Mouse (Mus musculus) midbrain, postnatal 0 days (tissue): Measurements from ENCODE around the gene Traf3ip1. TPM values are rescaled to one million over a fixed set of nuclear protein-coding genes. Genes with fewer than 3 reads are reported as not detected.

Experiments
- ATAC-seq: fragments of 200-750 bp; cut with Nextera tagmentation; 2 replicates; pipeline ENCODE4 v1.8.0; 2017; ENCODE audit warnings: moderate number of reproducible peaks, mild to moderate bottlenecking, moderate TSS enrichment, moderate library complexity; ENCODE audit not compliant: low FRiP score
- DNase-seq: peaks from one replicate; pipeline ENCODE4 v3.0.0-alpha.2; 2015; ENCODE audit warnings: low spot score
- H3K27ac ChIP-seq: fragments of 300-500 bp; sonication (generic); 2 replicates; pipeline ENCODE4 v1.5.1; 2014; ENCODE audit warnings: low read depth, mild to moderate bottlenecking, low read length, mixed read lengths
- H3K27me3 ChIP-seq: fragments of 300-500 bp; sonication (generic); 2 replicates; pipeline ENCODE4 v1.6.1; 2014; ENCODE audit warnings: low read length, control low read depth, mixed read lengths; ENCODE audit not compliant: insufficient read depth
- H3K36me3 ChIP-seq: fragments of 300-500 bp; sonication (generic); 2 replicates; pipeline ENCODE4 v1.6.1; 2014; ENCODE audit warnings: low read length, control low read depth, mixed read lengths; ENCODE audit not compliant: insufficient read depth
- H3K4me1 ChIP-seq: fragments of 300-500 bp; sonication (generic); 2 replicates; pipeline ENCODE4 v1.6.1; 2014; ENCODE audit warnings: mild to moderate bottlenecking, control low read depth, antibody characterized with exemption, low read length, mixed read lengths; ENCODE audit not compliant: insufficient read depth
- H3K4me2 ChIP-seq: fragments of 300-500 bp; sonication (generic); 2 replicates; pipeline ENCODE4 v1.6.1; 2014; ENCODE audit warnings: low read depth, mild to moderate bottlenecking, low read length, mixed read lengths; ENCODE audit not compliant: poor library complexity, severe bottlenecking
- H3K4me3 ChIP-seq: fragments of 300-500 bp; sonication (generic); 2 replicates; pipeline ENCODE4 v1.5.1; 2014; ENCODE audit warnings: low read depth, mild to moderate bottlenecking, low read length, moderate library complexity
- H3K9ac ChIP-seq: fragments of 300-500 bp; sonication (generic); replicated peaks from 2 replicates; pipeline ENCODE4 v1.6.1; 2014; ENCODE audit warnings: mild to moderate bottlenecking, low read length, moderate library complexity, mixed read lengths; ENCODE audit not compliant: poor library complexity, severe bottlenecking
- H3K9me3 ChIP-seq: fragments of 300-500 bp; sonication (generic); 2 replicates; pipeline ENCODE4 v1.6.1; 2016; ENCODE audit warnings: low read length, control low read depth
- CTCF ChIP-seq: IDR thresholded peaks from 2 replicates; pipeline ENCODE4 v1.5.1; 2016; ENCODE audit warnings: antibody characterized with exemption, mild to moderate bottlenecking
- WGBS: fragments of 180-500 bp; shearing (Covaris S2); extraction: QIAGEN DNeasy Blood & Tissue Kit; methylation state at CpG from one replicate; pipeline ENCODE4 v1.1.7; 2014; 5-methylcytosine and 5-hydroxymethylcytosine counted together
- polyA plus RNA-seq: library from polyadenylated mRNA; unstranded; fragments of >200 nt; fragmentation: Nextera tagmentation; extraction: Ambion mirVana; gene quantifications from 2 replicates; pipeline ENCODE4 v1.2.1, GENCODE M21; 2015
- total RNA-seq: library from RNA; depleted of rRNA; stranded (reverse); fragments of >200 nt; gene quantifications from 2 replicates; pipeline ENCODE4 v1.2.3, GENCODE M21; 2014

The Traf3ip1 gene
- total and polyA plus RNA-seq, 2 experiments from 2014 or later = 7.0 to 17.3 TPM

- peaks cover 14% of the 10 kb centered on the region; the same call in 1 of the 2 replicates for H3K4me1 ChIP-seq
- H3K4me2 ChIP-seq = peak overlapping the region; percentile 73
- H3K27ac ChIP-seq = peak overlapping the region; percentile 65
- no peaks in the 10 kb centered on the region for H3K27me3 ChIP-seq
- WGBS = 41% methylated on average over 7 of the region's 7 CpGs
- no peak for DNase-seq
- H3K9me3 ChIP-seq = no peaks in the 10 kb centered on the region
- TF ChIP-seq CTCF = no peak
- H3K4me3 ChIP-seq = peak overlapping the region; percentile 77
- no peaks in the 10 kb centered on the region for H3K36me3 ChIP-seq
- 0 out of 2 replicates have a peak overlapping the region, but pooled peaks have one; percentile 52 for H3K9ac ChIP-seq
- no peak for ATAC-seq
These were observed 34.4 kb upstream of the Traf3ip1 start for GRCm38 (mm10) chr1:91460069-91460468.

GRCm38 (mm10) chr1:91460564-91460963, 33.9 kb upstream of the Traf3ip1 start:
- Histone ChIP-seq H3K9me3 (no peaks in the 10 kb centered on the region), H3K27ac (no peak overlapping the region), H3K27me3 (no peaks in the 10 kb centered on the region), H3K4me1 (peaks cover 14% of the 10 kb centered on the region; the same call in 1 of the 2 replicates), H3K9ac (no peak overlapping the region), H3K4me3 (no peak overlapping the region), H3K4me2 (no peak overlapping the region), H3K36me3 (no peaks in the 10 kb centered on the region)
- no peak for ATAC-seq
- 36% methylated on average over 4 of the region's 4 CpGs for WGBS
- DNase-seq = no peak
- no peak for TF ChIP-seq CTCF

GRCm38 (mm10) chr1:91463336-91463995, 31.0 kb upstream of the Traf3ip1 start:
- no peak overlapping the region for H3K27ac ChIP-seq
- H3K4me3 ChIP-seq = no peak overlapping the region
- no peak overlapping the region for H3K9ac ChIP-seq
- no peaks in the 10 kb centered on the region for H3K9me3 ChIP-seq
- no peak for TF ChIP-seq CTCF
- no peak for DNase-seq
- no peak overlapping the region for H3K4me2 ChIP-seq
- H3K36me3 ChIP-seq = no peaks in the 10 kb centered on the region
- WGBS = 89% methylated on average over 13 of the region's 13 CpGs
- no peak for ATAC-seq
- peaks cover 3% of the 10 kb centered on the region; the same call in 1 of the 2 replicates for H3K4me1 ChIP-seq
- no peaks in the 10 kb centered on the region for H3K27me3 ChIP-seq

GRCm38 (mm10) chr1:91464436-91464835, 30.0 kb upstream of the Traf3ip1 start:
- TF ChIP-seq CTCF = no peak
- DNase-seq (peak; percentile 19), ATAC-seq (no peak)
- H3K27ac ChIP-seq = no peak overlapping the region
- H3K4me3 ChIP-seq = no peak overlapping the region
- 41% methylated on average over 5 of the region's 5 CpGs for WGBS
- H3K4me2 ChIP-seq = no peak overlapping the region
- no peaks in the 10 kb centered on the region for H3K36me3 ChIP-seq
- no peaks in the 10 kb centered on the region for H3K27me3 ChIP-seq
- H3K4me1 ChIP-seq = peaks cover 3% of the 10 kb centered on the region; the same call in 1 of the 2 replicates
- H3K9me3 ChIP-seq = no peaks in the 10 kb centered on the region
- H3K9ac ChIP-seq = no peak overlapping the region

- Histone ChIP-seq H3K27me3 (no peaks in the 10 kb centered on the region), H3K9ac (no peak overlapping the region), H3K4me2 (no peak overlapping the region), H3K9me3 (no peaks in the 10 kb centered on the region), H3K4me3 (no peak overlapping the region), H3K36me3 (no peaks in the 10 kb centered on the region), H3K4me1 (no peaks in the 10 kb centered on the region), H3K27ac (no peak overlapping the region)
- no peak for DNase-seq
- ATAC-seq = no peak
- WGBS = 4% methylated on average over 1 of the region's 1 CpGs
- no peak for TF ChIP-seq CTCF
These were observed 29.2 kb upstream of the Traf3ip1 start for GRCm38 (mm10) chr1:91465244-91465643.

- no peak for TF ChIP-seq CTCF
- no peak for DNase-seq
- H3K27ac ChIP-seq = no peak overlapping the region
- no peaks in the 10 kb centered on the region for H3K36me3 ChIP-seq
- H3K9me3 ChIP-seq = no peaks in the 10 kb centered on the region
- H3K4me2 ChIP-seq = no peak overlapping the region
- ATAC-seq = no peak
- no peak overlapping the region for H3K4me3 ChIP-seq
- no peaks in the 10 kb centered on the region for H3K4me1 ChIP-seq
- no peak overlapping the region for H3K9ac ChIP-seq
- H3K27me3 ChIP-seq = no peaks in the 10 kb centered on the region
- 92% methylated on average over 6 of the region's 6 CpGs for WGBS
These were observed 28.3 kb upstream of the Traf3ip1 start for GRCm38 (mm10) chr1:91466186-91466585.
